Mouse (Mus musculus): ENCODE measurements around the gene Syncrip.
"Not testable (repeated sequence)": the region's sequence is repeated elsewhere in the genome, so short reads cannot be mapped to it uniquely, and the experiment has no call there.

The Syncrip gene

GRCm38 (mm10) chr9:88482829-88483396 is 539 bp upstream of the Syncrip start:
- peak; percentile 83 for DNase-seq (ENCODE audit: low read depth)

GRCm38 (mm10) chr9:88481791-88482160 is 598 bp downstream of the Syncrip start:
- DNase-seq (ENCODE audit: low read depth), result peak; percentile 75

GRCm38 (mm10) chr9:88481061-88481790 is 1.1 kb downstream of the Syncrip start:
- DNase-seq (ENCODE audit: low read depth), result peak; percentile 65

GRCm38 (mm10) chr9:88480120-88480519 is 2.3 kb downstream of the Syncrip start:
- no peak for DNase-seq (ENCODE audit: low read depth)

GRCm38 (mm10) chr9:88476138-88476537 is 6.2 kb downstream of the Syncrip start:
- no peak for DNase-seq (ENCODE audit: low read depth)

GRCm38 (mm10) chr9:88461017-88461416 is 21.4 kb downstream of the Syncrip start:
- DNase-seq (ENCODE audit: low read depth), result not testable (repeated sequence)

GRCm38 (mm10) chr9:88439991-88440390 is 42.4 kb downstream of the Syncrip start:
- DNase-seq (ENCODE audit: low read depth), result no peak

- no peak for DNase-seq (ENCODE audit: low read depth)
Observed at GRCm38 (mm10) chr9:88439238-88439600, 43.2 kb downstream of the Syncrip start.

GRCm38 (mm10) chr9:88438555-88439237 is 43.7 kb downstream of the Syncrip start, which contains the start of gene Snx14:
Gene Snx14, minus strand, starts transcription at chr9:88438958.
- DNase-seq (ENCODE audit: low read depth), result peak; percentile 94

- DNase-seq (ENCODE audit: low read depth), result no peak
Observed at GRCm38 (mm10) chr9:88438237-88438554, 44.2 kb downstream of the Syncrip start.

- no peak for DNase-seq (ENCODE audit: low read depth)
Observed at GRCm38 (mm10) chr9:88437342-88438236, 44.8 kb downstream of the Syncrip start.

- no peak for DNase-seq (ENCODE audit: low read depth)
Observed at GRCm38 (mm10) chr9:88424356-88424755, 58.0 kb downstream of the Syncrip start.

- DNase-seq (ENCODE audit: low read depth), result no peak
Observed at GRCm38 (mm10) chr9:88422428-88422827, 59.9 kb downstream of the Syncrip start.

GRCm38 (mm10) chr9:88416752-88417151 is 65.6 kb downstream of the Syncrip start:
- no peak for DNase-seq (ENCODE audit: low read depth)

- no peak for DNase-seq (ENCODE audit: low read depth)
Observed at GRCm38 (mm10) chr9:88409978-88410377, 72.4 kb downstream of the Syncrip start.

- no peak for DNase-seq (ENCODE audit: low read depth)
Observed at GRCm38 (mm10) chr9:88404515-88404914, 77.9 kb downstream of the Syncrip start.

- DNase-seq (ENCODE audit: low read depth), result peak; percentile 50
Observed at GRCm38 (mm10) chr9:88404088-88404487, 78.3 kb downstream of the Syncrip start.

- peak; percentile 50 for DNase-seq (ENCODE audit: low read depth)
Observed at GRCm38 (mm10) chr9:88398461-88398860, 83.9 kb downstream of the Syncrip start.

Measured in naive thymus-derived CD4-positive, alpha-beta T cell, adult 2 months (primary cell).